Mouse (Mus musculus): Measurements from ENCODE around the gene Foxn3.

Gene Foxn3

DNA sequence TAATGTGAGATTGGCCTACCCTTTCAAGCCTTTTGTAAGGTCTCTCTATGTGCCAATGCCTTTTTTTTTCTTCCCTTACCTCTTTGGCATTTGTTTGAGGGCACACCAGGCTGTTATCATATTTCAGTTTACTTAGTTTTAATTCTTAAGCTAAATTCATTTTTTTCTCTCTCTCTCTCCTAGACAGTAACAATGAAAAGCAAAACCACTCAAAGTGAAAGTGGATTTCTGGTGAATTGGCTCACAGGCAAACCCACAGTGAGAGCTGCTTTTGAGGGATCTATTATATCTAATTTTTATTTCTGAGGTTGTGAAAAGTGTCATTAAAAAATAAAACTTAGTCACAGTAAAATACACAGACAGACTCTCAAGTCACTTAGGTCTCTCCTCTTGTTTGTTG, 101.1 kb downstream of the Foxn3 start:
- no peak for DNase-seq

DNA sequence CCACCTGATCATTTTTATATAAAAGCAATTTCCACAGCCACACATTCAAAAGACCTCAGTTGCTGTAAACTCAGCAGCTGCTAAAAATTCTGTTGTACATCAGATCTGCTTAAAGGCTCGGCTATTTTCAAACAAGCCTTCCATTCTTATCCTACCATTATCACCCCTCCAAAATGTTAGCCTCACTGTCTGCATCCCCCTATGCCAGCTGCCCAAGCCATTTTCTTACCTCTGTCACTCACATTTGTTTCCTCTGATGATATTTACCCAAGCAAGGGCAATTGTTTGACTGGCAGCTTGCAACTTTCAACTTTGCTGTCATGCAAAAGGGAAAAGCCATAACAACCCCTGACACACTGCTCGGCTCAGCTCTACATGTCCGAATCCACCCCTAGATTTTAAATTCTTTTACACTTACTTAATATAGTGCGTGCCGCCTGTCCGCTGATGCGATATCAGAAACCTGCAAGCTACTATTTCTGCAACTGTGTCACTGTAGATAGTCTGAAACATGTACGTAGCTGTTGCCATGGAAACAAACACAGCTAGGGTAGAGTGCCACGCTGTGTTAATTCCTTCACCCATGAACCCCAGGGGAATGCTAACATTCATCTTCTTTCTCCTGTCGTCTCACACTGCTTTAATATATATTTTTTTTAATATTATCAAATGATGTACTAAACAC, 105.7 kb downstream of the Foxn3 start:
- DNase-seq, result no peak

DNA sequence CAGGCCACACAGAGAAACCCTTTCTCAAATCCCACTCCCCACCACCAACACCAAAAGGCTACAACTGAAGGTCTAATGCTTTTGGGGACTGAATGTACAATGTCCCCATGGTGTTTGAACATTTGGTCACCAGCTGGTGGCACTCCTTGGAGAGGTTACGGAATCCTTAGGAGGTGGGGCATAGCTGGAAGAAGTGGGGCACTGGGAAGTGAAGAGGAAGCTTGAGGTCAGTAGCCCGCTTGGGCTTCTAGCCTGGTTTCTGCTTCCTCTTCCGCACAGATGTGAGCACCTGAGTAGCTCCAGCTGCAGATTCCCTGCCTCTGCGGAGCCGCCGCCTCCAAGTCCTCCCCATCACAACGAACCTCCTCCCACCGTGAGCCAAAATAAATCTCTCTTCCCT, 107.8 kb downstream of the Foxn3 start:
- DNase-seq, result no peak

DNA sequence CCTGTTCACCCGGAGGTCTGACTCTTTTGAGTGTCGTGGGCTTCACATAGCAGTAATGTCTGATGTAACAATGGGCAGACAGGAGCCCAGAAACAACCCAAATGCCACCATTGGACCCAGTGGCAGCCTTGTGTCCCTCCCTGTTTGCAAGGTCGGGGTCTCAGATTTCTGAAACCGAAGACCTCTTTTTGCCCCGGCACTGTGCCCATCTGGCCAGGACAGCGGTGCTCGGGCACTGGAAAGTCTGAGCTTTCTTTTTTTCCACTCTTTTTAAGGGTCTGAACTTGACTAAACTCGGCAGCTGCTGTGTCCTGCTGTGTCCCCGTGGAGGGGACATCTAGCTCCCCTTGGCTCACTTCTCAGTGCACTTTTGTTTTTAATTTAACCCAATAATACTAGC, 109.0 kb downstream of the Foxn3 start:
- no peak for DNase-seq

DNA sequence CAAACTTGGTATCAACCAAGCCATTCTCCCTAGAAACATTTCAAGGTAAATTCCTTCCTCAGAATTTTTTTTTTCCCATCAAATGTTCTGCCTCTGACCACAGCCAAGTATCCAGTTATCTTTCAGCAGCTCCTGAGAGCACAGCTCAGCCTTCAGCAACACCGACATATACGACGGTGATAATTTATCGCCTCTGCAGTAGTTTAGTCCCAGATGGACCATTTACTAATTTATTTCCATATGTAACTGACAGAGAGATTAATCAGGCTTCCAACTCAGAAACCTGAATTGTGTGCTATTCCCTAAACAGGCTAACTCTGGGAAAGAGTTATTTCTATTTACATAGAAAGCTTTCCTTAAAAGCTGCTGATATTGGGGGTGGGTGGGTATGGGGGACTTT, 109.6 kb downstream of the Foxn3 start:
- no peak for DNase-seq

DNA sequence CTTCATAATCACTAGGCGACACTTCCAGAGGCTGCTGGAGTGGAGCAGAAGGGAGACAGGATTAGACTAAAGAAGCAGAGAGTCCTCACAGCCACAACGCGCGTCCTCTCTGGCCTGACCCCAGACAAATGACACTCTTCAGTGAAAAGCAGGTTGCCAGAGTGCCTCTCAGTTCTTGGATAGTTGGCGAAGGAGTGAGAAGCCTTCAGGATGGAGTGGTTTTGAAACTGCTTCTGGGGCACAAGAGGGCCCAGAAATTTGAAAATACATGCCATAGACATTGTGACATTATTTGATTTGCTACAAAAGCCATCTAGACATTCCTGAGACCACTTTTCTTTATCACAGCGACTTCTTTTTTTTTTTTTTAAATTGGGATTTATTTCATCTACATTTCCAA, 113.3 kb downstream of the Foxn3 start:
- no peak for DNase-seq

DNA sequence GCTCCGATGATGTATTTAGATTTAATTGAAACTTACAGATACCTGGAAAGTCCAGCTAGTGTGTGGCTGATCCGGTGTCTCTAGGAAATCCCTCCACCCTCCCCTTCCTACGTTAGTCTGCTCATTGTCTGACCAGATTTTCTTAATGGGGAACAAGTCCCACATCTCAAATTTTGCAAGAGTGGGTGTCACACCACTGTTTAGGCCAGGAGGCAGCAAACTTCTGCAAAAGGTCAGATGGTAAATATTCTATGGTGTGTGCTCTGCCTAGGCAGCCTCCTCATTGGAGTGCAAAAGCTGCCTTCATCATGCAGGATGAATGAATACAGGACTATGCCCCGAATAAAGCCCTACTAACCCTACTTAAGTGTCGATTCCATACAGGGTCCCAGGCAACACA, 115.6 kb downstream of the Foxn3 start:
- DNase-seq, result no peak

DNA sequence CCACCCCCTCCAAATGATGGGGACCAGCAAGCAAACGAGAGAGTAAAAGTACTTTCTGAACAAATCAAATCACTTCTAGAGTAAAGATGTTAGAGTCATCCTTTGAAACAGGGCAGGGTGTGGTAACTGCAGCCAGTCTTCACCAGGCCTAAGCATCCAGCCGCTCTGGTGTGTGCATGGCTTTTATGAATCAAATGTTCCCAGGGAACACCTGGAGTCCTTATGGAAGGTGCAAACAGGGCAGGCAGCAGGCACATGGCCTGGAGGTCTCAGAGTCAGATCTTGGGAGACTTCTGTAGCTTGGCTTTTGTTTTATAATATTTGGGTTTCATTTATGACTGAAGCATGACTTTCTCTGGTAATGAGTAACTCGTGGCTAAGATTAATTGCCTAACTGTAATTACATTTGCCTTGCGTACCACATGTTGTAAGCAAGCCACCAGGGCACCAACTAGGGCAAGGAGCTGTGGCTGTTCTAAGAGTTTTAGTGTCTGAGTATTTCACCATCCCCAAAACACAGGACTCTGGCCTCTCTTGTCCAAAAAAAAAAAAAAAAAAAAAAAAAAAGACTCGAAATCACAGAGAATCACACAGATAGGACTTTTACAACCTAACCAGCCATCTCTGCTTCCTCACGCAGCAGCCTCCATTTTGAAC, 118.2 kb downstream of the Foxn3 start:
- DNase-seq, result no peak

DNA sequence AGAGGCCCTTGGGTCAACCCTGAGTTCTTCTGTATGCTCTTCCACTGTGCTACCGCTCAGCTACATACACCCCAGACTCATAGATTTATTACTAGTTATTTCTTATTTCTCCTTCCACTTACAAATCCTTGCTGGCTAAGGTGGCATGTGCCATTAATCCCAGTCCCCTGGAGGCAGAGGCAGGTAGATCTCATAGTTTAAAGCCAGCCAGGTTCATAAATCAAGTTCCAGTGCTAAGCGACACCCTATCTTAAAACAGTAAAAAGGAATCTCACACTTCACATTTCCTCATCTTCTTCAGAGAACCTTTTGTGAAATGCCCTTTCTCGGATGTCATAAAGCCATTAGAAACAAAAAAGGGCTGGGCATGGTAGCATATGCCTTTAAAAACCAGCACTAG, 120.6 kb downstream of the Foxn3 start:
- DNase-seq, result no peak

DNA sequence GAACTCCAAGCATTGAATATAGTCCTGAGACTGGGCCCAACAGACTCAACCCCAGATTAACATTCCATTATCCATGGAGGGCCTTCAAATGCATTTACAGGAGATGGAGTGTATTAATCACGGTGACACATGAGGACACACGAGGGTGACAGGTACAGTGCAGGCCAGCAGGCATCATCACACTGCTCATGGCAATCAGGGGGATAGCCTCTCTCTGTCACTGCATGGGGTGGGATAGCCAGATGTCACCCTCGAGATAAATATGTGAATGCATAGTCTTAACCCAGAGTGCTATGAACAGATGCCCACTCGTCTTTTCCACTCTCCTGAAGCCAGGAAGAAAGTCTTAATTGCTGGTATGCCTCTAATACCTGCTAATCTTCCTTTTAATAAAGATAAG, 122.4 kb downstream of the Foxn3 start:
- no peak for DNase-seq

DNA sequence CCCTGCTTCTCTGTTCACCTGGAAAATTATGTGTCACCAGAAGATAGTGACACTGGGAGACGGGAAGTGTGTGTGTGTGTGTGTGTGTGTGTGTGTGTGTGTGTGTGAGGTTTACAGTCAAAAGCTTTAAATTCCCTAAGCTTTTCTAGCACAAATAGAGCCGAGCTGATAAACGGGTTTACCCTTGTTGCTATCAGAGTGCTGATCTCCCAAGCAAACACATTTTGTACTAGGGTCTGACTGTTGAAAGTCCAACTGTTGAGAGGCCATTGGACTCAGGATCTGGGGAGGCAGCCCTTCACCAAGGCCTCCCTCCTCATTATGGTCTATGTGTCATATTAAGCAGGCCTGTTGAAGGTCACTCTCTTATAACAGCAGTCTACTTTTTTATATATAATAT, 123.4 kb downstream of the Foxn3 start:
- DNase-seq, result no peak

DNA sequence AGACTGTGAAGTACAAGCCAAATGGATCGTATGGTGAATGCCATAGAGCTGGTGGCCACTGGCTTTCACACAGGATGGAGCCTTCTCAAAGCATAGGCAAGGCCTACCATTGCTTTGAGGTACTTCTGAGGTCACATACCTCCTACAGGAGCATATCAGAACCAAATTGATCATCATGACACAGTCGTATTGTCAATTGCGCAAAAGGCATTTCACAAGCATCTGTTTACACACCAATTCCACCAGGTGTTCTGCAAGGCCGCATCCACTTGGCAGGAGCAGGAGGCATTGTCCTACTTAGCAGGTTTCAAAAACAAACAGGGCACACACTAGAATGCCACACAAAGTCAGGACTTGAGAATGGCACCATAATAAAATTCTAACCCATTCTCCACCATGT, 128.2 kb downstream of the Foxn3 start:
- no peak for DNase-seq

DNA sequence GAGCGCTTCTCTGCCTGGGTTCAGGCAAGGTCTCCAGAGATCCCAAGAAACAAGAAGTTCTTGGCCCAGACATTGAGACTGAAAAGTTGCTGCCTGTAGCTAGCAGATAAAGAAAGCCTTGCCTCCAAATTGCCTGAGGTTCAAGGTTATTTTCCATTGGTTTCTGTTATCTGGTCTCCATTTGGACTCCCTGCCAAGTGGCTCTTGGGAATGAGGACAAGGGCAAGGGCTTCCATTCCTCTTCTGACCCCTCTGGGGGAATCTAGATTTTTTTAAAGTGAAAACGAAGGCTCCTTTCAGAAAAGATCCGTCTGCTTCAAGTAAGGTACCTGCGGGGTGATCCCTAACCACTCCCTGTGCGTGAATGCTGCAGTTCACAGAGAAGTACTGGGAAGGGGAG, 130.0 kb downstream of the Foxn3 start:
- no peak for DNase-seq

DNA sequence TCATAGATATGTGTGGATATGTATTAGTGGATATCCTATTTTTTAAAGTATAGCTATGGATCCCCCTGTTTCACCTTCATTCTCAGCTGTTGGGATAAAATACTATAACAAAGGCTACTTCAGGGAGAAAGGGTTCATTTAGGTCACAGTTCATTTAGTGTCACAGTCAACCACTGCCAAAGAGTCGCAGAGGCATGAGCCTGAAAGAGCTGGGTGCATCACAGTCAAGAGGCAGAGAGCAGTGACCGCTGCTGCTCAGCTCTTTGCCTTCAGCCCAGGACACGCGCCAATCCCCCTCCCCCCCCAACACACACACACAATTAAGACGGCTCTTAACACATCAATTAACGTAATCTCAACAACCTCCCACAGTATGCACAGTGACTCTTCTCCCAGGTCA, 131.8 kb downstream of the Foxn3 start:
- DNase-seq, result no peak

DNA sequence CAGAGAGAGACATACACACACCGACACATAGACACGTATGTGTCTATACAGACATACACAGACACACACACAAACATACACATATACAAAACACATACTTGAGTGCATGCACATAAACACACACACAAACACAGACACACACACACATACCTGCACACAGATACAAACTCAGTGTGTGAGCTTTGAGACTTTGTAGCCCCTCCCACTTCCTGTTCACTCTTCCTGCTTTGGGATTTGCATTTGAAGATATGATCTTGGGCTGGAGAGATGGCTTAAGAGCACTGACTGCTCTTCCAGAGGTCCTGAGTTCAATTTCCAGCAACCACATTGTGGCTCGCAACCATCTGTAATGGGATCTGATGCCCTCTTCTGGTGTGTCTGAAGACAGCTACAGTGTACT, 132.4 kb downstream of the Foxn3 start:
- no peak for DNase-seq

DNA sequence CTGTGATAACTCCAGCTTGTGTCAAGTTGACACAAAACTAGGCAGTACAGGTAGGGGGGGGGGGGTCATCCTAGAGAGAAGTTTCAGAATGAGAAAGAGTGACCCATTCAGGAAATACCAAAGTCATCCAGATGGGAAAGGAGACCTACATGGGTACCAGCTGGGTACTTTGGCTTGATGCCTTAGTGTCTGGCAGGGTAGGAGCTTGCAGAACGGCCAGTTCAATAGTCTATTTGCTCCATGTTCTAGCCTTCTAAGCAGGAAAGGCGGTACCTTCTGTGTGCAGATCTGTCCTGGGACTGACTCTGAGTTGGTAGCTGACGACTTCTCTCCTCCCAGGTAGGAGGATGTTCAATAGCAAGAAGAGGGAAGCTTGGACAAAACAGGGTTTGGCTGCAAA, 134.3 kb downstream of the Foxn3 start:
- no peak for DNase-seq

DNA sequence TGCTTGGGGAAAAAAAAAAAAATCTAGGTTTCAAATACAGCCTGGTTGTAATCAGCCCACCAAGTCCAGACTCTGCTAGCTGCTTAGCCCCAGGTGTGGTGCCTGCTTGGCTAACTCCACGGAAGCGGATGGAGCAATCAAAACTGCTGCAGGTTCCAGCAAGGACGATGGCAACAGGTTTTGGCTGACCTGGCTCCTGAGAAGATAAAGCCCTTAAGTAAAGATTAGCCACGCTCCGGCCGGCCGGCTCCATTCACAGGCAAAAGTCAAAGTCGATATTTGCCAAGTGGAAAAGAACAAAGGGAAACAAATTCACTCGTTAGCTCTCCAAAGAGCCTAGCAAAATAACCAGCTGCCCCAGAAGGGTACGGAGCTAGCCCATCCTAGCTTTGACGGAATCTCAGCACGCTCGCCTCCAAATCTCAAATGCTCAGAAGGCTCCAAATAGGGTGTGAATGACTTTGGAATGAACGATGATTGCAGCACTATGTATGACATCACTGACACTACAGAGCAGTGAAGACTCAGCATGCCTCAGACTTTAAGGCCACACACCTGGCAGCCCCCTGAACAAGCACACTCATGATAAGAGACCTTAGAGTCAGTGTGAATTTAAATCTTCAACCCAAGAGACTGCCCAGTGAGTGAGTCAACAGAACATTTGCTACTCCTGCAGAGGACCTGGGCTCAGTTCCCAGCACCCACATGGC, 137.0 kb downstream of the Foxn3 start:
- DNase-seq, result no peak

DNA sequence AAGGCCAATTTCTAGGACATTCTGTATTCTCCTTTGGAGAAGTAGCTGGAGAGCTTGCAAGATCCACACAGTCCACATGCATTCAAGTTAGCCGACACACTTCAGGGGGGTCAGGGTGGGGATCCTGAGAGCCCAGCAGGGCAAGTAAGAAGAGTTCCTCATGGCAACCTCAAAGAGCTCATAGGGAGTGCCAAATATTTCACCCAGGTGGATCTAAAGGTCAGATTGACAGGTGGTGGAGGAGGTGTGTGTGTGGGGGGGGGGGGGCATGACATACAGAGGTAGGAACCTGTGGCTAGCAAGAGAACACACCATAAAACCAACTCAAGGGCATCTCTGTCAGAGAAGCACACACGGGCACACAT, 144.0 kb downstream of the Foxn3 start:
- DNase-seq, result no peak

DNA sequence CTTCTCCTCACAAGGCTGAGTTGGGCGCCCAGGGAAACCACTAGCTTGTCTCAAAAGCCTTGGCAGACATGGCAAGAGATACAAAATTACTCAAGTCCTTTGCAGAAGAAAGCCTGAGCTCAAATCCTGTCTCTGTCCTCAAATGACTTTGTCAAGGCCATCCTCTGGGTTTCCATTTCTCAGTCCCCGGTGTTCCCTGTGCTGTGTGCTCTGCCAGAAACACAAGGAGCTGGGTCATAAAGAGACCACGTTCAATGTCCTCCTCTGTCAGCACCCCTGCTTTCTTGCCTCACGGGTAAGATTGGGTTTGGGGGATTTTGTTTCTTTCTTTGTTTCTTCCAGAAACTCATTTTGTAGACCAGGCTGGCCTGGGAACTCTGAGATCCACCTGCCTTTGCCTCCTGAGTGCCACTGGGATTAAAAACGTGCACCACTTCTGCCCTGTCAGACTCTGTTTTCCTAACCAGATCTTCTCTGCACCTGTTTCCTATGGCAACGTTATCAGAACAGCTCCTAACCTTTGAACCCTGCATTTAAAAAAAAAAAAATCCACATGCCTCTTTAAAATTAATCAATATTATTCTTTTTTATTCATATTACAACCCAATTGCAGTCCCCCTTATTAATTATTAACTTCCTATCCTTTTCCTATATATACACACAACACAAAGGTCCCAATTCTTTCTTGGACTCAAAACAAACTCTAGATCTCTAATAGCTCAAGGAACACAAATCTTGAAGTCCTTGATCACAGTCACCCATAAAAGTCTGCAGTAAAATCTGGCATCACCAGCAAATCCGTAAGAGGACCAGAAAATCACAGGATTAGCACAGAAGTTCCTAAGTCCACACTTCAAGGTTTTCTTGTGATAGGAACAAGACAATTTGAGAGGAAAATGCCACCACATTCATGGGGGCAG, 144.6 kb downstream of the Foxn3 start:
- DNase-seq, result no peak

DNA sequence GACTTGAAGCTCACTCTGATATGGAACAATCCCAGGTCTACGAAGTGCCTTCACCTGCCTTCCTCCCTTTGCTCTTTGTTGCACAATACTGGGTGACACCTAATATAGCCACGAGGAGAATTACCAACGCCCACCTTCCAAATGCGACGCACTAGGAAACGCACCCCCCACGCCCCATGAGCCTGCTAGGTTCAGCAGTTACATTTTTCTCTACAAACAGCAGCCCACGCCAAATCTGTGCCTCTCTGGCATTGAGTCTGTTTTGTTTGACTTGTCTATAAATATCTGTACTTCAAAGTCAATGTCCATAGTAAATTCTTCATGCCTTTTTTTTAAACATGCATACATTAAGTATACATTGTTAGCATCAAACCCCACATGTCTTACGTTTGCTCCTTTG, 145.5 kb downstream of the Foxn3 start:
- no peak for DNase-seq

DNA sequence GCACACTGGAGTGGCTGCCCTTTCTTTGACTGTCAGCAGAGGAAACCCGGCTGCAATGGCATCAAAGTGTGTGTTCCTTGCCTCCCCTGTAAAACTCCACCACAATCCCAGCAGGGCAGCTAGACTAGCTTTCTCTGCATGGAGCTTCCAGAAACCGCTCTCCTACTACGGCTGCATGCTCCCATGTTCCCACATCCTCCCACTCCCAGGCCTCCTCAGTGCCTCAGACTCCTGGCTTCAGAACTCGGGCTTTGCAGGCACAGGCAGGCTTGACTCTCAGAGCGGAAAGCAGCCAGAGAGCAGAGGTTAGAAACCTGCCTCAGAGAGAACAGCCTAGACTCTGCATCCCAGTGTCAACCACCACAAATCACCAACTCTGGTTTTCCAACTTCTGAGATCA, 147.8 kb downstream of the Foxn3 start:
- DNase-seq, result no peak

DNA sequence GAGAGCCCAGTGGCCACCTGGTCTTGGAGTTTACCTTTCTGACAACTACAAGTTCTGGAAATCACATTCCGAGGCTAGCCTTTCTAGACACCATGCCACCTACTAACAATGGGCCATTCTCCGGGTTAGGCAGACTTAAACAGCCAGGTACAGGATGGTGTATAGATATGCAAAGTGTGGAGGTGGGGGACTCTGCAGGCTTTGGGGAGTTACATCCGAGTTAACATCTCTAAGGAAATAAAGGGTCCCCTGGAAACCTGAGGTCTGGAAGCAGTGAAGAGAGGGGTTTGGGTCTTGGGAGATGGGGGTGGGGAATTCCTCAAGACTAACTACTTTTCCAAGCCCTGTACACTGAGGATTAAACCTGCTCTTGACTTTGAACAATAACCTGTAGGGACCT, 150.9 kb downstream of the Foxn3 start:
- DNase-seq, result no peak

DNA sequence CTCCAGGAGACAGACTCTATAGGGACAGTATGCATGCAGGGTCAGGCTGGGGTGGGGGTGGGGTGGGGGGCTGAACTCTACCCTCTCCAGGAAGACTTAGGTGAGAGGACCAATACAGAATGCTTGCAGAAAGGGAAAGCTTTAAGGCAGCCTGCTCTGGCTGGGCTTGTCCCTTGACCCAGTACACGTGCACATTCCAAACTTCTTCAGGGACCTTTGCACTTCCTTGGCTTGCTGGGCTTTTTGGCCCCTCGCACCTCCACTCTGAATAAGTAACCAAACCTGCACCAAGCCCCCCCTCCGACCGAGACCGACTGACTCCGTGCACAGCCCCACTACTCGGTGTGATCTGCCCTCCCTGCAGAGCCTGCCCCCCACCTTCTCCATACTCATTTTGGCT, 151.3 kb downstream of the Foxn3 start:
- DNase-seq, result no peak

DNA sequence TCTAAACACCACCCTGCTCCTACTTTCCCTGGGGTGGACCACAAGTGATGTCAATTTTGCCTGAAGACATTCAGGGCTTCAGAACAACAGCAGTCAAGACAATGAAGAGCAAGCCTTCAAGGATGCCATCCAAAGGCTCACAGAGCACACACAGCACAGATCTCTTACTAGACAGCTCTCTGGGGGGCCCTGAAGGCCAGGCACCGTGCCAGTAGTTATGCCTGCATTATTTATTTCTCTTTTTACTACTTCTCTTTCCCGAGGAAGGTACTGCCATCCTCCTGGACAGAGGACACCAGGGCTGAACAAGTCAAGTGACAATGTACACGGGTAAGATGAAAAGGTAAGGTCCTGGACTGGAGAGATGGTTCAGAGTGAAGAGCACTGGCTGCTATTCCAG, 154.7 kb downstream of the Foxn3 start:
- no peak for DNase-seq

Measured in thymus, postnatal 14 days (tissue).